Mouse (Mus musculus) kidney, adult 11 months (tissue): ENCODE results near the gene Rras2.

ENCODE experiments used
- DNase-seq: peaks from one replicate; pipeline ENCODE4 v3.0.0; 2022

Rras2 gene

GRCm38 (mm10) chr7:114117444-114117905 is at the start of gene Rras2:
Rras2 (minus strand) TSS chr7:114117781.
- peak; percentile 87 for DNase-seq

- DNase-seq = no peak
Observed at GRCm38 (mm10) chr7:114162975-114163374, 45.4 kb upstream of the Rras2 start.

DNA sequence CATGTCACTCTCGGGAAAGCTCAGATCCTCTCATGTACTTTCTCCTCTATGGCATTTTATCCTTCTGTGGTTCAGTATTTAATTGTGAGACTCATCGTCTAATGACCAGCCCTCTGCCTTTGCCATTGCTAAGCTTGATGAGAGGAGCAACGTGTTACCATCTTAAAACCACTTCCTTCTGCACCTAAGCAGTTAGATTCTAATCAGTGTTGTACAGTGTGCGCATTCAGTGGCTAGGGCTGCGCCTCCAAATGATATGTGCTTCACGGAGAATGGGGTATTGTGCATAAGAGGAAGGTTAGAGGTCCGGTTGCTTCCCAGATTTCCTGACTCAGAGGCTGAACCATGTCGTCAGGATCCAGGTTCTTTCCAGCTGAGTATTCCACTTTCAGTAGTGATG is 43.5 kb upstream of the Rras2 start:
- DNase-seq = no peak

GRCm38 (mm10) chr7:114157716-114158278 is 40.2 kb upstream of the Rras2 start:
- no peak for DNase-seq

- DNase-seq = no peak
Observed at GRCm38 (mm10) chr7:114156364-114156763, 38.8 kb upstream of the Rras2 start.

DNA sequence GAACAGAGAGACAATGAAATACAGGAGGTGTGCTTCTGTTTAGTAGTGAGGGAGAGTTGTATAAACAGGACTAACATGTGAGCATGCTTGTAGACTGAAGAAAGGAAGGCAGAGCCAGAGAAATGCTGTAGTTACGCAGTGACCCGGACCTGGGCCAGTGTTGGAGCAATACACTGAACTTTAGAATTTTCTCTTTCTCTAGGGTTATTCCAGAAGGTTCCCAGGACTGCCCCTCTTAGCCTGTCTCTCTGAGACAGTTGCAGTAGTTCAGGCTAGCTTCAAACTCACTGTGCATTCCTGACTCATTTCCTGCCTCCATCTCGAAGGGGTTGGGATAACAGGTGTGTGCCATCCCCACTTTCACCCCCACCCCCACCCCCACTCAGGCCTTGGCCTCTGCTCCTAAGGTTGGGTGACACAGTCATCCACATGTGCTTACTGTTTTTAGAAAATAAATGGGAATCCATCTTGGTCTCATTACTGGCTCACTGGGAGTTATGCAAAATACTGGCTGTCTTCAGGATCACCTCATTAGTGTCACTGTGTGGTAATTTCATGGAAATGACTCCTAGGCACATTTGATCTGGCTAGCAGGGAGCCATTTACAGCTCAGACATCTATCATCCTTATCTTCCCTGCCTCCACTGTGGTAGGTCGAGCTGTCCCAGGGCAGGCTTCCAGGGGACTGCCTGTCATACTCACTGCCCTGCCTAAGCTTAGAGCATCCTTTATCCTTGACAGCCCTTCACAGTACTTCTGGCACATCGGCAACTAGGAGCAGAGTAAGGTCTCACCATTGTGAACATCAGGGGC is 37.7 kb upstream of the Rras2 start:
- no peak for DNase-seq

GRCm38 (mm10) chr7:114151036-114151780 is 33.6 kb upstream of the Rras2 start:
- no peak for DNase-seq

DNA sequence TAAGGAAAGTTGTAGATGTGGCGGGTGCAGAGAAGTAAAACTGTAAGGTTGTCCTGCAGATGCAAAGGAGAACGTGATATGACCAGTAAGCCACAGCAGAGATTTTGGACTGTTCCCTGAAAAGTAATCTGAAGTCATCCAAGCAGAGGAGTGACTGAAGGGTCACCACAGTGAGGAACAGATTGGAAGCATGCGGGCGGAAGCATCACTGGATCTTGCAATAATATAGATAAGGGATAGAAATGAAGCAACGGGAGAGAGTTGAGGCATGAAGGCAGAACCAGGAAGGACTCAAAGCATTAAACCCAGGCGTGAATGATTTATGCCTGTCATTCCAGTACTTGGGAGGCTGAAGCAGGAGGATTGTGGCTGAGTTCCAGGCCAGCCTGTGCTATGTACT is 32.0 kb upstream of the Rras2 start:
- DNase-seq = no peak

GRCm38 (mm10) chr7:114149135-114149534 is 31.6 kb upstream of the Rras2 start:
- DNase-seq = peak; percentile 48

- no peak for DNase-seq
Observed at GRCm38 (mm10) chr7:114145841-114146240, 28.3 kb upstream of the Rras2 start.

- peak; percentile 68 for DNase-seq
Observed at GRCm38 (mm10) chr7:114142151-114142798, 24.7 kb upstream of the Rras2 start.

- DNase-seq = no peak
Observed at GRCm38 (mm10) chr7:114140026-114140425, 22.4 kb upstream of the Rras2 start.

DNA sequence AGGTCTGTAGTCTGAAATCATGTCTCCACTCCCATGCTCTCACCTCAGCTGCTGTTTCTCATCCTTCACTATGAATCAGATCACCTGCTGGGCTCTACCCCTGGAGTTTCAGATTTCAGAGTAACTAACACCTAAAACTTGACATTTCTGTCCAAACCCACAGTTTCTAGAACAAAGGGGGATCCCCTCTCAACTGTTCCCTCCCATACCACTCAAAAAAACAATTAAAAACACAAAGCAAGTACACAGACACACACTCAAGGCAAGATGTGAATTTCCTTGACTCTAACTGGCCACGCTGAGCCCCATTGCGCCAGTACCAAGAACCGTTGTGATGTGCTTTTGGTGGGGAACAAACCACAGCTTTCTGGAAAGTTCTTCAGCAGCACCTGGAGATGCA is 21.8 kb upstream of the Rras2 start:
- DNase-seq = no peak

DNA sequence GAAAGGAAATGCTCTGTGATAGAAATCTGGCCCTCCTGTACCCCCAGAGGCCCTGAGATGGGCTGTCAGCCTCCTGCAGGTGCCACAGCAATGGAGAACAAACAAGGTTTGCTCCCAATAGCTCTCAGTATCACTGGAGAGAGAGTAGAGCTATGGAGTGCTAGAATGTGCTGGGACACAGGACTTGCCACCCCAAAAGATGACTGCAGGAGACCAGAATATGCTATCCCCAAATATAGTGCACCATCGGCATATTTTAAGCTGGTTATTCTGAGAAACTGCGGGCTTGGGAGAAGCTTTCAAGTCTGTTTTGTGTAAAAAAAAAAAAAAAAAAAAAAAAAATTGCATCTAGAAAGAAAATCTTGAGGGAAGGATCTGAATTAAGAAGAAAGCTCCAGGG is 20.7 kb upstream of the Rras2 start:
- DNase-seq = no peak

DNA sequence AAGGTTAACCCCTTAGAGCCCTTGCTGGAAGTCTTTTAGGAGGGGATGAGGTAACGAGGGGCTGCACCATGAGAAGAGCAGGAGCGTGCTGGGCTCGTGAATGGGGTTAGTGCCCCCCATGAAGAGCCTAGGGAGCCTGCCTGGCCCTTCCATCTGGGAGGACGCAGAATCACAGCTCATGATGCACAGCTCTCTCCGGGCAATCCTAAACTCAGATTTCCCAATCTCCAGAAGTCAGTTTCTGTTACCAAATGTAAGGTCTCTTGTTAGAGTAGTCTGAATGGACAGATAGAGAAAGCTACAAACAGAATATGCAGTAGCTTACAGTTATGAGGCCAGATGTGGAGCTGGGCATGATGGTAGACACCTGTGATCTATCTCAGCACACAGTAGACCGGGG is 17.6 kb upstream of the Rras2 start:
- DNase-seq = no peak

- DNase-seq = no peak
Observed at GRCm38 (mm10) chr7:114133957-114134356, 16.4 kb upstream of the Rras2 start.

- no peak for DNase-seq
Observed at GRCm38 (mm10) chr7:114132316-114132715, 14.7 kb upstream of the Rras2 start.

GRCm38 (mm10) chr7:114129281-114129680 is 11.7 kb upstream of the Rras2 start:
- no peak for DNase-seq

DNA sequence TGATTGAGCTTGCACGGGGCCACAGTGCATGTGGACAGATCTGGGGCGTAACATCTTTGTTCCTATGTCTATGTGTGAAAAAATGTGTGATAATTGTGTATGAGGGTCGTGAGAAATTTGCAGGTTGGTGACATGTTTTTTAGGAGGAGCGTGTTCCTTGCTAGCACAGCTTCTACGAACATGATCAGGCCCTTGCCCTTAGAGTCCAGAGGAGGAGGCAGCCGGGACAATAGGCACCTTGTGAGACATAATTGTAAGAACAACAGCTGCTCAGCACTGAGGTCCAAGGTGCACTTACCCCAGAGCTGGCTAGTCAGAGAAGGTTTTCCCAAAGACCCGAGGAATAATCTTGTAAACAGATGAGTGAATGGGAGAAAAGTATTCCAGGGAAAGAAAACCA is 599 bp upstream of the Rras2 start:
- DNase-seq = peak; percentile 44

GRCm38 (mm10) chr7:114116711-114117351 is 750 bp downstream of the Rras2 start:
- DNase-seq = peak; percentile 72

- no peak for DNase-seq
Observed at GRCm38 (mm10) chr7:114115961-114116360, 1.6 kb downstream of the Rras2 start.

DNA sequence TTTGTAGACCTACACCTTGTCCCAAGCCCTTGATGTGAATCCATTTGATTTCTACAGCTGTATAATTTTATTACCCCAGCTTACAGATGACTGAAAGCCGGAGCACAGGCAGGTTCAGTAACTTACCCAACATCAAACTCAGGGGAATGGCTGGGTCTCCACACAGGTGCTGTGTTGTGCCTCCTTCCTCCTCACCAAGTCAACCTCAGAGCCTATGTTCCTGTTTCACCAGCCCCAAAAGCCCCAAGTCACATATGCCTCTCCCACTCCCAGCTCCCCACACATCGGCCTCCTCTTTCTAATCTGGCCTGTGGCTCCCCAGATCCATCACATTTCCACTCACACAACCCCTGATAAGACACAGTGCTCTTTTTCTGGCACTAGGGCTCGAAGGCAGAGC is 2.6 kb downstream of the Rras2 start:
- DNase-seq = no peak

- DNase-seq = no peak
Observed at GRCm38 (mm10) chr7:114114284-114114683, 3.3 kb downstream of the Rras2 start.
